Mouse (Mus musculus): ENCODE data around the gene Fam198b.

Gene Fam198b

DNA sequence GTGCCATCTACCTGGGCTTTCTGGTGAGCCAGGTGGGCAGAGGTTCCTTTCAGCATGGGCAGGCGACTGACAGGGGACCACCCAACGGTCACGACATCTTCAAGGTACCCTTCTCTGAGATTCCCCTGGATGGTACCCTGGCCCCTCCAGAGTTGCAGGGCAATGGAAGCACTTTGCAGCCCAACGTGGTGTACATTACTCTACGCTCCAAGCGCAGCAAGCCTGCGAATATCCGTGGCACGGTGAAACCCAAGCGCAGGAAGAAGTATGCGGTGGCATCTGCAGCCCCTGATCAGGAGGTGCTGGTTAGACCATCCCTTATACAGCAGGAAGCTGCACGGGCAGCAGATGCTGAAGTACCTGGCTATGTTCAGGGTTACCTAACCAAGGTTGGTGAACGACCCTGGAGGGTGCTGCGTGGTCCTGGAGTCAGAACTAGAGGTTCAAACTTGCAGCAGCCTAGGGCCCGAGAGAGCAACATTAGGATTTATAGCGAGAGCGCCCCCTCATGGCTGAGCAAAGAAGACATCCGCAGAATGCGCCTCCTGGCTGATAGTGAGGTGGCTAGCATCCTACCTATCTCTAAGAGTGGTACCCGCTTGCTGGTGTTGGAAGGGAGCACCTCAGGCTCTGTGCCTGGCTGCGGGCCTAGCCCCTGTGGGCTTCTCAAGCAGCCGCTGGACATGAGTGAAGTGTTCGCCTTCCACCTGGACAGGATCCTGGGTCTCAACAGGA, 2.2 kb downstream of the Fam198b start:
- DNase-seq: peak; percentile 67

DNA sequence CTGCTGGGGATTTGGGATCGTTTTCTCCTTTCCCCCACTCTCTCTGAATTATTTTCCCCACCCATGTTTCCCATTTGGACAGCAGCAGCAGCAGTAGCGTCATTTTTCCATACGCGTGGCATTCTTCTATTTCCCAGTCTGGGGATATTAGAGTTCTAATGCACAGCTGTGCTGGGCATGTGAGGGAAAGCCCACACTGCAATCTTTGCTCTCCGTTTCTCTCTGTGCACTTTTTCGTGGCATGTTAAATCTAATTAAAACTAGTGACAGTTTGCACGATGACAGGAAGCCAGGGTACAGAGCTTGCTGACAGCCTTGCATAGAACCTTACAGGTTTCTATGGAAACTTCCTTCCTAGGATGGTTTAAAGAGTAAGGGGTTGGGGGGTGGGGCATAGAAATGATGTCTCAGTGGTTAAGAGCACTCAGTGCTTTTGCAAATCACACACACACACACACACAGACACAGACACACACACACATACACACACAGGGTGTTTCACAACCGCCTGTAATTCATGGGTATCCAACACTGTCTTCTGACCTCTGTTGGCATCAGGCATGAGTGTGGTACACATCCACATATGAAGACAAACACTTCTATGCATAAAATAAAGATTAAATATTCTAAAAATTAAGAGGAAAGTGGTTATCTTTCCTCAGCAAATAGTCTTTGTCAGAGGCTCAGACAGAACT, 3.0 kb downstream of the Fam198b start:
- DNase-seq: no peak

DNA sequence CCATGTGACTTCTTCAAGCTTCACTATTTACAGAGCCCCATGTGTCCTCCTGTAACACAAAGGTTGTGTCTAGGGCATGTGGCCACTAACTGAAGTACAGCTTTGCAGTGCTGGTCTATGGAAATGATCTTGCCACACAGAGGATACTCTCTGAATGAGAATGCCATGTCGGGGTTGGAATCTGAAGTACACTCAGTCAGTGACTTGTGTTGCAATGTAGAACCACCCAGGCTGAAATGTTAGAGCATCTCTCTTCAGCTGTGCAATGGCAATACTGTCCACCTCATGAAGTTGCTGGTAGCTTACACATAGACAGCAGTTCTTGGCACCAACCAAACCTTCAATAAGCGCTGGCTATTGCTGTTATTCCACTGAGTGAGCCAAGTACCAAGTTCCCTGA, 3.6 kb downstream of the Fam198b start:
- DNase-seq: no peak

GRCm38 (mm10) chr3:79897534-79898370, 13.4 kb downstream of the Fam198b start:
- DNase-seq: no peak

GRCm38 (mm10) chr3:79898514-79898913, 14.2 kb downstream of the Fam198b start:
- DNase-seq: no peak

GRCm38 (mm10) chr3:79899906-79900305, 15.6 kb downstream of the Fam198b start:
- no peak for DNase-seq

GRCm38 (mm10) chr3:79900502-79900901, 16.2 kb downstream of the Fam198b start:
- no peak for DNase-seq

- DNase-seq: no peak
Measured at GRCm38 (mm10) chr3:79901321-79901720, 17.0 kb downstream of the Fam198b start.

DNA sequence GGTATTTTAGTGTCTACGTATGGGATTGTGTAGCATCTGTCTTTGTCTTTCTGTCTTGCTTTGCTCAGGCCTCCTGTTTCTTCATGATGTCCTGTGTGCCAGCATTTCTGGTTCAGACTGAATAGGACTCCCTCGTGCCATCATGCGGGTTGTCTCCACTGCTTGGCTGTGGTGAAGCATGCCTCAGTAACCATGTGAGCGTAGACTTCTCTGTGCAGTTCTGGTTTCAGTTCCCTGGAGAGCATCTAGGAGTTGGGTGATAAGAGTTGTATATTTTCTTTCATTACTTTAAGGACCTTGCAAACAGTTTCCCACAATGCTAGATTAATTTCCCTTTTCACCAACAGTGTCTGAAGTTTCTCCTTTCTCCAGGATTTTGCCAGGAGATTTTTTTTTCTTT, 17.4 kb downstream of the Fam198b start:
- no peak for DNase-seq

DNA sequence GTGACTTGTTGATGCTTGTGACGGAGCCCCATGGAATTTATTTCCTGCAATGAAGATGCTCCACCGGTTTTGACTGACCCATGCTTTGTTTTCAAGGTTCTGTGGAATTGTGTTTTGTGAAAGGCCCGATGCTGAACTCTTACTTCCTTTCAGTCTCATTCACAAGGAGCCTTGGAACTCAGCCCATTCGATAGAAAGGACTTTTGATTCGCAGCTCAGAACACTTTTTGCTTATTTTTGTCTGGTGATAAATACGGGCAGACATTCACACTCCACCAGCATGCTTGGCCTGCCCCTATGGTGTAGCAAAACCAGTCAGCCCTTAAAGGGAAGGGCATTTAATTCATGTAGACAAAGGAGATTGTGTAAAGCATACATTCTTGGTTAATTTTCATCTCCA, 19.5 kb downstream of the Fam198b start:
- DNase-seq: no peak

- DNase-seq: no peak
Measured at GRCm38 (mm10) chr3:79904238-79904757, 20.0 kb downstream of the Fam198b start.

DNA sequence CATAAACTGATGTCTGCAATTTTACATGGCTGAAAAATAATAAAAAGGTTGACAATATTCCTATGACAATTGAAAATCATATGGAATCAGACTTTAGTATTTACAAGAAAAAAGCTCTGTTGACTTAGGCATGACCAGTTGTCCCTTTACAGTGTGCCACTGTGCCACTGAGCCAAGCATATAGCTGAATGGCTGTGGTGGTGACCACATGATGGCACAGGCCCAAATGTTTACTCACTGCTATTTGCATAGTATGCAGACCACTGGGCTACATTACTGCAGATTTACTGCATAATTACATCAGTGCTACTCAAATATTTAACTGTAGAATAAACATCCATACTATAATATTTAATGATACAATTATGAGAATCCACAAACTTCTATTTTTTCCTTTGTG, 21.1 kb downstream of the Fam198b start:
- DNase-seq: no peak

GRCm38 (mm10) chr3:79906250-79907045, 22.1 kb downstream of the Fam198b start:
- DNase-seq: no peak

DNA sequence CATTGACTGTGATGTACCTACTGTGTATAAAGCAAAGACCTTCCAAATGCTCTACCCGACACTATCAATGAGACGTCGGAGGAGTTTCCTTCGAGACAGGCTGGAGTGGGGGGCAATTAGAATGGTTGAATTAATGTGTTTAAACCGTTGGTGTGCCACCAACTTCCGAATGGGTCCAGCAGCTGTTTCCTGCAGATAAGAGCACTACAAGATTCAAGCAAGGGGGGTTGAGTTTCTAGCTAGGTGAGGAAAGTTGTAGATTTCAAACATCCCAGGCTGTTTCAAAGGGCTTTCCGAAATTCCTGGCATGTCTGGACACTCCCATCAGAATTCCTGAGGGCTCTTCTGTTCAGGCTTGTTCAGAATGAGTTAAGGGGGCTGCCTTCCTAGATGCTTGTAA, 22.9 kb downstream of the Fam198b start:
- DNase-seq: peak; percentile 55

- DNase-seq: no peak
Measured at GRCm38 (mm10) chr3:79910375-79911141, 26.2 kb downstream of the Fam198b start.

DNA sequence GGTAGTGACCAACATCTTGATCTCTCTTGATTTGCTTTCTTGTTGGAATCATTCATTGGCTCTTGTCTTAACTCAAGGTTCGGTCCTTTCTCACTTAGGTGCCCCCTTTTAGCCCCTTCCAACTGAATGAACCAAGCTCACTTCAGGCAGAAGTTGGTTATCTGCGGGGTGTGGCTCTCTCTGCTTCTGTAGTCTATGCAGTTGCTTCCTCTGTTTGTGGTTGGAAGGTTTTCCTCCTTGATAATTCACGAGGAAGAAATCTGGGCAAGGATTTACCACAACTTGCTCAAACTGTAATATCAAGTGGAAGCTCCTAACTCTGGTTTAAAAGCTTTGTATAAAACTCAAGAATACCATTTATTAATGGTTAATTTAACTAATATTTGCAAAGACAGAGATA, 26.8 kb downstream of the Fam198b start:
- DNase-seq: no peak

DNA sequence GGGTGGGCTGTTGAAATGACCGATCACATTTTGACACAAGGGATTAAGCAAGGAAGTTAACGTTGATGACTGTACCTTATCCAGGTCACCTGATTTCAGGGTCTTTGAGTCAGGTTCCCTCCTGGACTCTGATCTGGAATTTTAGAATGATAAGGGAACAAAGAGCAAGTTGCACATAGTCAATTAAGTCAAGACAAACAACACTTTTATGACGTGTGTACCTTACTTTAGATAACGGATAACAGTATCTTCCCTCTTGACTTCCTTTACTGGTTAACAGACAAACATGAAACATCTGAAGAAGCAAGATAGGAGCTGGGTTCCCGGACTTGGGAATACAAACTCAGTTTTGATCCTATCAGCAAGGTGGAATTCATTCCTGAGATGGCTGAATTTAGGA, 29.7 kb downstream of the Fam198b start:
- DNase-seq: no peak

DNA sequence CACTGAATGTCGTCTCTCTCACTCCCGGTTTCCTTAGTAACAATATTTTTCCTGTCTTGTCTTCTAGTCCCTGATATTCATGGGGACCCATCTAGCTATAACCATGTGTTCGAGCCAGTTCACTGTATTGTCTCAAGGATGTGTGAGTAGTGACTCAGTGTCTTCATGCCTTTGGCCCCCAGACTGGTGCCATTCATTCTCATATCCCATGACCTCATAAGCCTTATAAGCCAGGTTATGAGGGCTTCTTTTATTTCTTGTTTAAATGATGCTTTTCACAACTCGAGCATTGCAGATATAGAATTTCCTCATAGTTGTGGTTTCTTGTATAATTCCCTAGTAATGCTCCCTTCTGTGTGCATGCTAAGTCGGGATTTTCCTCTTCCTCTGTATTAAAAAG, 31.9 kb downstream of the Fam198b start:
- DNase-seq: no peak

GRCm38 (mm10) chr3:79918761-79919160, 34.4 kb downstream of the Fam198b start:
- no peak for DNase-seq

- no peak for DNase-seq
Measured at GRCm38 (mm10) chr3:79925950-79926697, 41.8 kb downstream of the Fam198b start.

DNA sequence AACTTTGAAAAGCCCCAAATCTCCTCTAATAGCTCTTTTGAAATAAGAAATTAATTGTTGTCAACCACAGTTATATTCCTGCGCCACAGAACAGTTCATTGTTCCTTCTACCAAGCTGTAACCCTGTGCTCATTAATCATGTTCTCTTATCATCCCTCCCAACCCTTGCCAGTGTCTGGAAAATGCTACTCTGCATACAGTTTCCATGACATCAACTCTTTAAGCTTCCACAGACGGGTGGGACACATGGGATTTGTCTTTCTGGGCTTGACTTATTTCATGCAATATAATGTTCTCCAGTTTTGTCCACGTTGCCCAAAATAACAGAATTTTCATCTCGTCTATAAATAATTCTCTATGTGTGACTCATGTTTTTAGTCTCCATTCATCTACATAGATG, 42.7 kb downstream of the Fam198b start:
- DNase-seq: no peak
